Mouse (Mus musculus) CH12.LX (cell line): Measurements from ENCODE around the gene Stard7. TPM values are rescaled to one million over a fixed set of nuclear protein-coding genes. Genes with fewer than 3 reads are reported as not detected.

ENCODE experiments used
- DNase-seq: peaks from one replicate; pipeline ENCODE4 v3.0.0-alpha.2; 2013; ENCODE audit errors: extremely low read depth
- H3K27ac ChIP-seq: 2 replicates; pipeline ENCODE4 v1.5.1; 2012; ENCODE audit warnings: low read depth, mild to moderate bottlenecking, control low read depth, moderate library complexity; ENCODE audit not compliant: insufficient read depth
- H3K27me3 ChIP-seq: replicated peaks from 2 replicates; pipeline ENCODE3; 2012; ENCODE audit warnings: inconsistent platforms
- H3K36me3 ChIP-seq, 2 experiments: replicated peaks in 1 of 2; 2 replicates each; pipeline versions ENCODE3 to v1.6.1; 2012; ENCODE audit warnings: inconsistent platforms in 1 of 2, low read length in 1 of 2, mild to moderate bottlenecking in 1 of 2, mixed read lengths in 1 of 2, moderate library complexity in 1 of 2; ENCODE audit not compliant: control insufficient read depth in 1 of 2, insufficient read depth in 1 of 2
- H3K4me1 ChIP-seq, 2 experiments: 2 replicates each; pipeline ENCODE4 v1.6.1; 2012; ENCODE audit warnings: inconsistent platforms in 1 of 2, moderate library complexity in 1 of 2; ENCODE audit not compliant: insufficient read depth in 2 of 2, control insufficient read depth in 1 of 2
- H3K4me2 ChIP-seq: 2 replicates; pipeline ENCODE4 v1.6.1; 2012; ENCODE audit warnings: low read depth, mild to moderate bottlenecking, control low read depth; ENCODE audit not compliant: poor library complexity, insufficient read depth, severe bottlenecking
- H3K4me3 ChIP-seq, 3 experiments: fragments of 150-350 bp in 1 of 3; sonication (generic) in 1 of 3; replicated peaks in 1 of 3; 2 replicates each; pipeline versions ENCODE3 to v1.5.1; 2011 to 2012; ENCODE audit warnings: low read depth in 2 of 3, low read length in 2 of 3, mild to moderate bottlenecking in 2 of 3, moderate library complexity in 2 of 3, control low read depth in 1 of 3, improper control_type of control experiment in 1 of 3, inconsistent platforms in 1 of 3, mixed read lengths in 1 of 3; ENCODE audit not compliant: poor library complexity in 1 of 3
- H3K79me2 ChIP-seq: replicated peaks from 2 replicates; pipeline ENCODE4 v1.6.1; 2012; ENCODE audit warnings: mild to moderate bottlenecking, moderate library complexity; ENCODE audit not compliant: control insufficient read depth, poor library complexity, insufficient read depth, severe bottlenecking; ENCODE audit errors: extremely low read depth
- H3K9ac ChIP-seq: 2 replicates; pipeline ENCODE4 v1.6.1; 2012; ENCODE audit warnings: low read depth, mild to moderate bottlenecking, control low read depth, moderate library complexity; ENCODE audit not compliant: insufficient read depth
- H3K9me3 ChIP-seq: replicated peaks from 2 replicates; pipeline ENCODE3; 2012; ENCODE audit warnings: low read length, inconsistent platforms, mixed read lengths
- CHD2 ChIP-seq: IDR thresholded peaks from 2 replicates; pipeline ENCODE4 v1.6.1; 2011; ENCODE audit warnings: low read length, improper control_type of control experiment
- CTCF ChIP-seq, 2 experiments: IDR thresholded peaks in 1 of 2; conservative IDR thresholded peaks in 1 of 2; 2 replicates each; pipeline ENCODE4 v1.5.1; 2011 to 2012; ENCODE audit warnings: low read depth in 2 of 2, low read length in 2 of 2, improper control_type of control experiment in 1 of 2, inconsistent platforms in 1 of 2, mild to moderate bottlenecking in 1 of 2, moderate library complexity in 1 of 2
- ELF1 ChIP-seq: IDR thresholded peaks from 2 replicates; pipeline ENCODE4 v1.6.1; 2014; ENCODE audit warnings: low read depth, mild to moderate bottlenecking, inconsistent platforms, low read length, improper control_type of control experiment
- ETS1 ChIP-seq: conservative IDR thresholded peaks from 2 replicates; pipeline ENCODE4 v1.6.1; 2012; ENCODE audit warnings: low read depth, mild to moderate bottlenecking, inconsistent platforms, low read length, improper control_type of control experiment, moderate library complexity
- GABPA ChIP-seq: IDR thresholded peaks from 2 replicates; pipeline ENCODE4 v1.6.1; 2012; ENCODE audit warnings: low read depth, low read length, improper control_type of control experiment, inconsistent platforms; ENCODE audit not compliant: insufficient replicate concordance
- HCFC1 ChIP-seq: IDR thresholded peaks from 2 replicates; pipeline ENCODE4 v1.6.1; 2012; ENCODE audit warnings: low read depth, mild to moderate bottlenecking, inconsistent platforms, low read length, improper control_type of control experiment
- KAT2A ChIP-seq: IDR thresholded peaks from 2 replicates; pipeline ENCODE4 v1.6.1; 2012; ENCODE audit warnings: low read length, improper control_type of control experiment, inconsistent platforms; ENCODE audit not compliant: insufficient replicate concordance
- MAX ChIP-seq: IDR thresholded peaks from 2 replicates; pipeline ENCODE4 v1.6.1; 2011; ENCODE audit warnings: low read length, improper control_type of control experiment
- MAZ ChIP-seq: IDR thresholded peaks from 2 replicates; pipeline ENCODE4 v1.6.1; 2012; ENCODE audit warnings: low read depth, mild to moderate bottlenecking, inconsistent platforms, low read length, improper control_type of control experiment, moderate library complexity
- MXI1 ChIP-seq: IDR thresholded peaks from 2 replicates; pipeline ENCODE4 v1.6.1; 2011; ENCODE audit warnings: mild to moderate bottlenecking, low read depth, low read length, improper control_type of control experiment
- MYC ChIP-seq: IDR thresholded peaks from 2 replicates; pipeline ENCODE4 v1.6.1; 2011; ENCODE audit warnings: low read depth, mild to moderate bottlenecking, improper control_type of control experiment, low read length
- NELFE ChIP-seq: IDR thresholded peaks from 2 replicates; pipeline ENCODE4 v1.6.1; 2011; ENCODE audit warnings: low read depth, low read length, improper control_type of control experiment
- NRF1 ChIP-seq: IDR thresholded peaks from 2 replicates; pipeline ENCODE4 v1.6.1; 2014; ENCODE audit warnings: low read depth, mild to moderate bottlenecking, inconsistent platforms, low read length, improper control_type of control experiment, moderate library complexity
- POLR2A ChIP-seq: IDR thresholded peaks from 2 replicates; pipeline ENCODE4 v1.6.1; 2011; ENCODE audit warnings: low read depth, mild to moderate bottlenecking, improper control_type of control experiment, low read length
- SIN3A ChIP-seq: IDR thresholded peaks from 2 replicates; pipeline ENCODE4 v1.6.1; 2012; ENCODE audit warnings: low read length, improper control_type of control experiment, inconsistent platforms
- SMC3 ChIP-seq: IDR thresholded peaks from 2 replicates; pipeline ENCODE4 v1.6.1; 2011; ENCODE audit warnings: low read depth, low read length, improper control_type of control experiment
- TBP ChIP-seq: conservative IDR thresholded peaks from 2 replicates; pipeline ENCODE4 v1.6.1; 2011; ENCODE audit warnings: low read depth, low read length, improper control_type of control experiment
- TCF12 ChIP-seq: IDR thresholded peaks from 2 replicates; pipeline ENCODE4 v1.6.1; 2014; ENCODE audit warnings: low read depth, mild to moderate bottlenecking, inconsistent platforms, low read length, improper control_type of control experiment
- UBTF ChIP-seq: IDR thresholded peaks from 2 replicates; pipeline ENCODE4 v1.6.1; 2012; ENCODE audit warnings: low read depth, mild to moderate bottlenecking, inconsistent platforms, low read length, improper control_type of control experiment, moderate library complexity
- USF1 ChIP-seq: IDR thresholded peaks from 2 replicates; pipeline ENCODE4 v1.6.1; 2014; ENCODE audit warnings: low read depth, mild to moderate bottlenecking, inconsistent platforms, low read length, improper control_type of control experiment
- USF2 ChIP-seq: conservative IDR thresholded peaks from 2 replicates; pipeline ENCODE4 v1.6.1; 2011; ENCODE audit warnings: low read depth, low read length, improper control_type of control experiment
- ZKSCAN1 ChIP-seq: IDR thresholded peaks from 2 replicates; pipeline ENCODE4 v1.6.1; 2012; ENCODE audit warnings: low read depth, inconsistent platforms, low read length, improper control_type of control experiment, borderline replicate concordance
- dilution Hi-C: fragments of 300-500 bp; cut with MboI; formaldehyde crosslinking; loops from 2 replicates; pipeline ENCODE4 v1.14.3; 2020; ENCODE audit warnings: low sequenced_read_pairs; ENCODE audit not compliant: extremely low pct_unique_long_range_greater_than_20kb, extremely low pct_ligation_motif_present
- in situ Hi-C: fragments of 300-500 bp; cut with MboI; formaldehyde crosslinking; loops from 3 replicates; pipeline ENCODE4 v1.14.3; 2019; ENCODE audit warnings: low sequenced_read_pairs, low pct_ligation_motif_present, low pct_unique_long_range_greater_than_20kb, mixed read lengths
- polyA plus RNA-seq: library from polyadenylated mRNA; unstranded; fragments of >175 nt; gene quantifications from 2 replicates; pipeline ENCODE4 v1.2.1, GENCODE M21; 2012; ENCODE audit warnings: low read depth; ENCODE audit not compliant: insufficient read length
- total RNA-seq, 2 experiments: library from RNA; depleted of rRNA; stranded (reverse); fragments of 300-350 nt in 1 of 2; fragments of >200 nt in 1 of 2; gene quantifications; 2 replicates each; pipeline ENCODE4 v1.2.3; 2012 to 2014

Gene Stard7
- total and polyA plus RNA-seq, 3 experiments = 69.0 to 122 (median 80.6) TPM

DNA sequence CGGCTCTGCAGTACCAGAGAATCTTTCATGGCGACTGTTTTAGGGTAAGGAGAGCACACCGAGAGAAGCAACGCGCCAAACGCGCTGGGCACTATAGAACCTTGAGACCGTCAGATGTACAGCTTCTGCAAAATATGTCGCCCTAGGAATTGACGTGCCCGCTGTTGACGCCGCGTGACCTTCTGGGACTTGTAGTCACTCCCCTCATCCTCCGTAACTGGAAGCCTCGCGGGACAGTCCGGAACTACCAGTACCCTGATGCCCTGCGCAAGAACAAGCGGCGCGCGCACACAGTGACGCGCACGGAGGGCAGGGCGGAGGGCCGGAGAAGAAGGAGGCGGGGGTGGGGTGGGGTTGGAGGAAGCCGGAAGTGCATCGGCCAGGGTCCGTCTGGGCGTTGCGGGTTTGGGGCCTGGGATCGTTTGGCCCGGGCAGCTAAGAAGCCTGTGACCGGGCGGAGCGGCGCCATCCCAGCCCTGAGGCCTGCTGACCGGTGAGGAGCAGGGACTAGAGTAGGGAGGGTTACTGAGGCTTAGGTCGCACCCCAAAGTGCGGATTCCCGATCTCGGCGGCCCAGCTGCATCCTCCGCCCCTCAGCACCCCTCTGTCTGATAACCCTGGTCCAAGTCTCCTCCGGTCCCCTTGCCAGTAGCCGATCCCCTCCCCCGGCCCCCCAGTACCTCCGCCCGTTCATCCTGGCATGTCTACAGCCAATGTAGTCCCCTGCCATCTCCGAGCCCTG, 22.3 kb upstream of the Stard7 start, which contains the start of the genes Ciao1 and Tmem127:
TSS of gene Ciao1 (minus strand) at position 225 of the 742 bp plus-strand sequence.
TSS of gene Tmem127 (plus strand) at position 317 of the 742 bp plus-strand sequence.
- dilution Hi-C loops = no loop called here

DNA sequence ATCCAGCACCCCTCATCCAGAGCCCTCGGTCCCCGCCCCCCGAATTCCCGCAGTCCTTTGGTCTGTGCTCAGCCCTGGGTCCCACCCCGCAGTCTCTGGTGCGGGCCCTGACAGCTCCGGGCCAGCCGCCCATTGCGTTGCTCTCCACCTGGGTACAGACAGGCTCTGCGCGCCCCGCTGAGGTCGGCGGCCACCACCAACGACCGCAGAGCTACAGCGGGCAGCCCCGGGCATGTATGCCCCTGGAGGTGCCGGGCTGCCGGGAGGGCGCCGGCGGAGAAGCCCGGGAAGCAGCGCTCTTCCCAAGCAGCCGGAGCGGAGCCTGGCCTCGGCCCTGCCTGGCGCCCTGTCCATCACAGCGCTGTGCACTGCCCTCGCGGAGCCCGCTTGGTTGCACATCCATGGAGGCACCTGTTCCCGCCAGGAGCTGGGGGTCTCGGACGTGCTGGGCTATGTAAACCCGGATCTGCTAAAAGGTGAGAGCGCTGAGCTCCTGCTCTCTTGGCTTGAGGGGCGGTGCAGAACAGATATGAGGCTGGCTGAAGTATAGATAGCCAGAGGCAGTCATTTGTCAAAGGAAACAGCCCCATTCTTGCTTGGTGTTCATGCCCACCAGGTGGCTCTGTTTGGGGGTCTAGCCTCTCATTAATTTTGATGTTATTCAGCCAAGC, 21.5 kb upstream of the Stard7 start:
- H3K4me2 ChIP-seq = peak overlapping the region; percentile 89
- H3K27ac ChIP-seq = no peak overlapping the region
- peaks cover 27 to 58% of the 10 kb centered on the region in 2 experiments for H3K36me3 ChIP-seq
- in situ Hi-C loops (no loop called here), dilution Hi-C loops (no loop called here)
- H3K9me3 ChIP-seq = no peaks in the 10 kb centered on the region
- DNase-seq = peak; percentile 34
- H3K27me3 ChIP-seq = no peaks in the 10 kb centered on the region
- peaks cover 17% of the 10 kb centered on the region for H3K79me2 ChIP-seq
- H3K4me3 ChIP-seq = peak overlapping the region; percentile 74 to 96 (median 95)
- peaks cover 5 to 31% of the 10 kb centered on the region in 2 experiments for H3K4me1 ChIP-seq
- H3K9ac ChIP-seq = peak overlapping the region; percentile 79
- no peak for TF ChIP-seq USF2
- peak; percentile 51 for TF ChIP-seq SMC3
- TF ChIP-seq CTCF (conservative IDR thresholded peaks at IDR 0.05 in 1 of 2, IDR thresholded peaks at IDR 0.05 in 1 of 2; ENCODE audit: low read depth in 2 of 2, low read length in 2 of 2) = peak in 1 of 2 experiments; percentile 57; a peak in 2 of 4 replicates

More for the DNA sequence above, 22.3 kb upstream of the Stard7 start, which contains the start of the genes Ciao1 and Tmem127:
- Histone ChIP-seq H3K4me3 (peak within 1 kb of the TSS; percentile 88 to 96 (median 96)), H3K79me2 (peaks cover 17% of the 10 kb centered on the region), H3K27ac (no peak within 1 kb of the TSS), H3K36me3 (peaks cover 30 to 61% of the 10 kb centered on the region in 2 experiments), H3K4me1 (peaks cover 5 to 31% of the 10 kb centered on the region in 2 experiments), H3K9me3 (no peaks in the 10 kb centered on the region)
- in situ Hi-C loops = no loop called here
- TF ChIP-seq NRF1 = peak; percentile 95
- peak; percentile 95 for TF ChIP-seq ELF1
- TF ChIP-seq SIN3A = peak; percentile 98
- TF ChIP-seq POLR2A = peak; percentile 82
- 0 out of 2 replicates have a peak, but pooled peaks have one; percentile 70 for TF ChIP-seq MYC
- TF ChIP-seq KAT2A = peak; percentile 96; the same call in 1 of the 2 replicates
- peak; percentile 70; the same call in 1 of the 2 replicates for TF ChIP-seq GABPA
- peak; percentile 98 for TF ChIP-seq CHD2
- TF ChIP-seq TBP = 0 out of 2 replicates have a peak, but pooled peaks have one; percentile 63
- peak; percentile 81 for TF ChIP-seq MAZ
- TF ChIP-seq UBTF = no peak
- peak; percentile 92 for TF ChIP-seq MXI1
- 0 out of 2 replicates have a peak, but pooled peaks have one; percentile 48 for TF ChIP-seq USF2
- no peak; the same call in 1 of the 2 replicates for TF ChIP-seq TCF12
- peak; percentile 49; the same call in 1 of the 2 replicates for TF ChIP-seq MAX
- peak; percentile 97 for TF ChIP-seq HCFC1
- no peak for TF ChIP-seq ZKSCAN1
- no peak for TF ChIP-seq ETS1
- TF ChIP-seq USF1 = peak; percentile 52
- peak; percentile 71 for TF ChIP-seq NELFE
- TF ChIP-seq, all 38 proteins: peak for 16
- Histone ChIP-seq H3K4me2 (peak within 1 kb of the TSS; percentile 99), H3K27me3 (no peaks in the 10 kb centered on the region), H3K9ac (peak within 1 kb of the TSS; percentile 88)
- peak; percentile 99 for DNase-seq
